Mouse (Mus musculus): ENCODE results near the gene Nkd1. TPM values are rescaled to one million over a fixed set of nuclear protein-coding genes. Genes with fewer than 3 reads are reported as not detected.

Nkd1 gene
- total RNA-seq, 1 experiment = 1.8 TPM

DNA sequence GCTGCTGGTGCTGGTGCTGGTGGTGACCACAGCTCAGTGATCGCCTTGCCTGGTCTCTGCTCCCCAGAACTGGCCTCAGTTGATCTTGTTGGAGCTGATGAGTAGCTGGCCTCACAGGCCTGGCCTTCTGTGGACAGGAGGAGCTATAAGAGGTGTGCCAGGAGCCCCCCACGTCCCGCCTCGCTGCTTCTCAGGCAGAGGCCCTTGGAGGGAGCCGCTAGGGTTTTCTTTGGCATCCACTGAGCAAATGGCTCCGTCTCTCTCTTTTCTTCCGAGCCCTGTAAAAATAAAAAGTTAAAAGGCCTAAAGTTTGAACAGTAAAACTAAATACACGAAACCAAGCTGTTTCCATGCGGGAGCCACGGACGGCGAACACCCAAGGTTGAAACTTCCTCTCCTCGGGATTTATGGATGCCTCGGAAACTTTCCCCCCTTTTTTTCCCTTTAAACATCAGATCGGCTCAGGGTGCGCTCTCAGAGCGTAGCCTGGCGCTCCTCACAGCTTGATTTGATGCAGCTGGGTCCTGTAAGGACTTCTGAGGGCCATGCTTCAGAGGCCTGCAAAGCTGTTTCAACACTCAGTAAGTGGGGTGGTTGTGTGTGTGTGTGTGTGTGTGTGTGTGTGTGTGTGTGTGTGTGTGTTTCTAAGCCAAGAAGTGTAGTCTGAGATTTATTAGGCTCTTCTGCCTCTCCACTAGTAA, 25.0 kb downstream of the Nkd1 start:
- no peaks in the 10 kb centered on the region; the same call in 1 of the 2 replicates for H3K36me3 ChIP-seq (ENCODE audit: control insufficient read depth, insufficient read depth, low read length, poor library complexity, severe bottlenecking)
- no peak overlapping the region for H3K9ac ChIP-seq (ENCODE audit: insufficient read depth, low read depth, low read length, poor library complexity, severe bottlenecking)
- in situ Hi-C loops (cut with MboI; ENCODE audit: low sequenced_read_pairs in 2 of 2, unreplicated experiment in 2 of 2) = no loop called here

DNA sequence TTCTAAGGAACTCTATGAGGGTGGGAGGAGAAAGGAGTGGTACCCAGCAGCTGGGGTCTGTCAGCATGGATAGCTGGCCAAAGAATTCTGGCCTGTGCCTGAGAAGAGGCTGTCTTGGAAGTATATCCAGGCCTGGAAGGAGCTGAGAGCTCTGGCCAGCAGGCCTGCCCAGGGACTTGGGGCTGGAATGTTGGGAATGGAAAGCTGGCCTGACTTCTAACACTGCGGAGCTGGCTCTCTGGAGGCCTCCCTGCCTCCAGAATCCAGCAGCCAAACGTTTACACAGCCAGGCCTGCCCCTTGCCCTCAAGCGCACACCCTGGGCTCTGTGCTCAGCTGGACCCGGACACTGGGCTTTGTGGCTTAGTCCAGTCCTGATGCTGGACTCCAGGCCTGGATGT, 34.5 kb downstream of the Nkd1 start:
- in situ Hi-C loops (cut with MboI; ENCODE audit: low sequenced_read_pairs in 2 of 2, unreplicated experiment in 2 of 2) = no loop called here
- H3K36me3 ChIP-seq (ENCODE audit: control insufficient read depth, insufficient read depth, low read length, poor library complexity, severe bottlenecking) = no peaks in the 10 kb centered on the region
- no peak for TF ChIP-seq ZC3H11A (IDR thresholded peaks at IDR 0.05; ENCODE audit: borderline replicate concordance, low read depth, low read length)
- TF ChIP-seq CHD2 (IDR thresholded peaks at IDR 0.05; ENCODE audit: low read depth, low read length) = no peak
- TF ChIP-seq MAFK (IDR thresholded peaks at IDR 0.05; ENCODE audit: insufficient read depth, low read depth, low read length) = no peak
- TF ChIP-seq HCFC1 (IDR thresholded peaks at IDR 0.05; ENCODE audit: borderline replicate concordance, insufficient read depth, low read length) = no peak
- TF ChIP-seq ZNF384 (IDR thresholded peaks at IDR 0.05; ENCODE audit: low read depth, low read length) = no peak
- no peak overlapping the region for H3K4me3 ChIP-seq (ENCODE audit: insufficient read depth in 1 of 2, low read depth in 1 of 2, low read length in 2 of 2, poor library complexity in 1 of 2, severe bottlenecking in 1 of 2)
- no peaks in the 10 kb centered on the region for H3K4me1 ChIP-seq (ENCODE audit: control insufficient read depth in 2 of 2, insufficient read depth in 2 of 2, low read length in 2 of 2, poor library complexity in 1 of 2)
- no peak for DNase-seq (ENCODE audit: low read depth, low spot score)
- no peak overlapping the region for H3K27ac ChIP-seq (ENCODE audit: insufficient read depth, low read depth, low read length, poor library complexity, severe bottlenecking)
- no peaks in the 10 kb centered on the region for H3K9me3 ChIP-seq (ENCODE audit: control insufficient read depth, insufficient read depth, low read depth, low read length)
- H3K9ac ChIP-seq (ENCODE audit: insufficient read depth, low read depth, low read length, poor library complexity, severe bottlenecking) = no peak overlapping the region

More for the DNA sequence above, 25.0 kb downstream of the Nkd1 start:
- Histone ChIP-seq H3K27ac (ENCODE audit: insufficient read depth, low read depth, low read length, poor library complexity, severe bottlenecking) (no peak overlapping the region), H3K4me1 (ENCODE audit: control insufficient read depth in 2 of 2, insufficient read depth in 2 of 2, low read length in 2 of 2, poor library complexity in 1 of 2) (no peaks in the 10 kb centered on the region), H3K9me3 (ENCODE audit: control insufficient read depth, insufficient read depth, low read depth, low read length) (no peaks in the 10 kb centered on the region), H3K4me3 (ENCODE audit: insufficient read depth in 1 of 2, low read depth in 1 of 2, low read length in 2 of 2, poor library complexity in 1 of 2, severe bottlenecking in 1 of 2) (no peak overlapping the region)
- no peak for TF ChIP-seq HCFC1 (IDR thresholded peaks at IDR 0.05; ENCODE audit: borderline replicate concordance, insufficient read depth, low read length)
- TF ChIP-seq ZC3H11A (IDR thresholded peaks at IDR 0.05; ENCODE audit: borderline replicate concordance, low read depth, low read length) = no peak
- no peak for TF ChIP-seq ZNF384 (IDR thresholded peaks at IDR 0.05; ENCODE audit: low read depth, low read length)
- no peak for TF ChIP-seq CHD2 (IDR thresholded peaks at IDR 0.05; ENCODE audit: low read depth, low read length)
- no peak for TF ChIP-seq MAFK (IDR thresholded peaks at IDR 0.05; ENCODE audit: insufficient read depth, low read depth, low read length)
- DNase-seq (ENCODE audit: low read depth, low spot score) = no peak

DNA sequence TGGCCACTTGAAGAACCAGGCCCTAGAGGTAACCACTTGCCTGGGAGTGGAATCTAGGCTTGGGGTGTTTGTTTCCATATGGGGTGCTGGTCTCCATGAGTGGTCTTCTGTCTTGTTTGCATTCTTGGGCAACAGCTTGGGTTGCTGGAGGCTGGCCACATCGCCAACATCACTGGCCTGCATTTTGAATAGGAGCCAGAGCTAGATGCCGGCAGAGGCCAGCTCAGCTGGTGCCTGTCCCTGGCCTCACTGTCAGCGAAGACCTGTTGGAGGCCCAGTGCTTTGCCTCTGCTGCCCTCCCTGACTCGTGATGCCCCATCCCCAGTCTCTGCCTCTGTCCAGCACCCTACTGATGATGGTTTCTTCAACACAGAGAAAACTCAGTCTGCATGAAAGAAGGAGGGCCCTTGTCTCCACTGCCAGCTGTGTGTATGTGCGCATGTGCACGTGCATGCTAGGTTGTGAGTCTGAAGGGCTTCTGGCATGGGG, 38.9 kb downstream of the Nkd1 start:
- in situ Hi-C loops (cut with MboI; ENCODE audit: low sequenced_read_pairs in 2 of 2, unreplicated experiment in 2 of 2) = no loop called here
- H3K9ac ChIP-seq (ENCODE audit: insufficient read depth, low read depth, low read length, poor library complexity, severe bottlenecking) = no peak overlapping the region
- no peak for DNase-seq (ENCODE audit: low read depth, low spot score)
- no peak overlapping the region for H3K4me3 ChIP-seq (ENCODE audit: insufficient read depth in 1 of 2, low read depth in 1 of 2, low read length in 2 of 2, poor library complexity in 1 of 2, severe bottlenecking in 1 of 2)
- H3K4me1 ChIP-seq (ENCODE audit: control insufficient read depth in 2 of 2, insufficient read depth in 2 of 2, low read length in 2 of 2, poor library complexity in 1 of 2) = no peaks in the 10 kb centered on the region
- TF ChIP-seq ZC3H11A (IDR thresholded peaks at IDR 0.05; ENCODE audit: borderline replicate concordance, low read depth, low read length) (no peak), ZNF384 (IDR thresholded peaks at IDR 0.05; ENCODE audit: low read depth, low read length) (no peak), CHD2 (IDR thresholded peaks at IDR 0.05; ENCODE audit: low read depth, low read length) (no peak), HCFC1 (IDR thresholded peaks at IDR 0.05; ENCODE audit: borderline replicate concordance, insufficient read depth, low read length) (no peak), MAFK (IDR thresholded peaks at IDR 0.05; ENCODE audit: insufficient read depth, low read depth, low read length) (no peak)
- no peak overlapping the region for H3K27ac ChIP-seq (ENCODE audit: insufficient read depth, low read depth, low read length, poor library complexity, severe bottlenecking)
- no peaks in the 10 kb centered on the region for H3K36me3 ChIP-seq (ENCODE audit: control insufficient read depth, insufficient read depth, low read length, poor library complexity, severe bottlenecking)
- H3K9me3 ChIP-seq (ENCODE audit: control insufficient read depth, insufficient read depth, low read depth, low read length) = no peaks in the 10 kb centered on the region

DNA sequence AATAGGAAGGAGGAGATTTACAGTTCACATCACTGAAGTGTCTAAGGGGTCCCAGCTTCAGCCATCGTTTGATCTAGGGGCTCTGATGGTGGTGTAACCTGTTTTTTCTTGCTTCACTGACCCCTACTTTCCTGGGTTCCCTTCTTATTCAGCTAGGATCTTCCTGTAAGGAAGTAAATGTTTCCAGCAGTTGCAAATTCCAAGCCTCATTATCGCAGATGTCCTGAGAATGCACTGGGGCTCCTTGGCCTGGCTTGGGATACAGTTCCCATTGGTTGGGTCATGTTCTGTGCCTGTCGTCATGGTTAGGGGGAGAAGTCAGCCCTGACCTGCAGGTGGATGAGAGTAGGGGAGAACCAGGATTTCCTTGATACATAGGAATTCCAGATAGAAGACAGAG, 40.2 kb downstream of the Nkd1 start:
- Histone ChIP-seq H3K4me1 (ENCODE audit: control insufficient read depth in 2 of 2, insufficient read depth in 2 of 2, low read length in 2 of 2, poor library complexity in 1 of 2) (no peaks in the 10 kb centered on the region), H3K9me3 (ENCODE audit: control insufficient read depth, insufficient read depth, low read depth, low read length) (no peaks in the 10 kb centered on the region), H3K36me3 (ENCODE audit: control insufficient read depth, insufficient read depth, low read length, poor library complexity, severe bottlenecking) (no peaks in the 10 kb centered on the region), H3K27ac (ENCODE audit: insufficient read depth, low read depth, low read length, poor library complexity, severe bottlenecking) (no peak overlapping the region), H3K4me3 (ENCODE audit: insufficient read depth in 1 of 2, low read depth in 1 of 2, low read length in 2 of 2, poor library complexity in 1 of 2, severe bottlenecking in 1 of 2) (no peak overlapping the region), H3K9ac (ENCODE audit: insufficient read depth, low read depth, low read length, poor library complexity, severe bottlenecking) (no peak overlapping the region)
- in situ Hi-C loops (cut with MboI; ENCODE audit: low sequenced_read_pairs in 2 of 2, unreplicated experiment in 2 of 2) = no loop called here
- TF ChIP-seq HCFC1 (IDR thresholded peaks at IDR 0.05; ENCODE audit: borderline replicate concordance, insufficient read depth, low read length) = no peak
- no peak for TF ChIP-seq CHD2 (IDR thresholded peaks at IDR 0.05; ENCODE audit: low read depth, low read length)
- TF ChIP-seq ZNF384 (IDR thresholded peaks at IDR 0.05; ENCODE audit: low read depth, low read length) = no peak
- no peak for TF ChIP-seq MAFK (IDR thresholded peaks at IDR 0.05; ENCODE audit: insufficient read depth, low read depth, low read length)
- no peak for TF ChIP-seq ZC3H11A (IDR thresholded peaks at IDR 0.05; ENCODE audit: borderline replicate concordance, low read depth, low read length)
- DNase-seq (ENCODE audit: low read depth, low spot score) = no peak
